Mouse (Mus musculus): ENCODE results near the gene Hrh2. TPM values are rescaled to one million over a fixed set of nuclear protein-coding genes. Genes with fewer than 3 reads are reported as not detected.

Gene Hrh2
- polyA plus RNA-seq, 1 experiment from 2014 or later = not detected

- 46% methylated on average over 8 of the region's 8 CpGs for WGBS
- Histone ChIP-seq H3K4me1 (peaks cover 28% of the 10 kb centered on the region), H3K36me3 (no peaks in the 10 kb centered on the region), H3K27ac (no peak overlapping the region), H3K4me2 (no peak overlapping the region), H3K9ac (no peak overlapping the region), H3K4me3 (no peak overlapping the region), H3K27me3 (no peaks in the 10 kb centered on the region; the same call in 1 of the 2 replicates), H3K9me3 (no peaks in the 10 kb centered on the region)
- no peak for ATAC-seq (ENCODE audit: insufficient number of reproducible peaks, insufficient read depth, low FRiP score, low TSS enrichment, low read depth)
Observed at GRCm38 (mm10) chr13:54163363-54163762, 28.6 kb upstream of the Hrh2 start.

- Histone ChIP-seq H3K4me2 (no peak overlapping the region), H3K4me3 (no peak overlapping the region), H3K9ac (no peak overlapping the region), H3K9me3 (no peaks in the 10 kb centered on the region), H3K36me3 (no peaks in the 10 kb centered on the region), H3K27me3 (no peaks in the 10 kb centered on the region; the same call in 1 of the 2 replicates), H3K4me1 (peaks cover 20% of the 10 kb centered on the region), H3K27ac (no peak overlapping the region)
- ATAC-seq (ENCODE audit: insufficient number of reproducible peaks, insufficient read depth, low FRiP score, low TSS enrichment, low read depth) = no peak
- 91% methylated on average over 10 of the region's 10 CpGs for WGBS
Observed at GRCm38 (mm10) chr13:54164462-54164861, 27.5 kb upstream of the Hrh2 start.

GRCm38 (mm10) chr13:54165066-54165465 is 26.9 kb upstream of the Hrh2 start:
- H3K27ac ChIP-seq = no peak overlapping the region
- 50% methylated on average over 6 of the region's 6 CpGs for WGBS
- no peak overlapping the region for H3K4me2 ChIP-seq
- no peak overlapping the region for H3K9ac ChIP-seq
- peaks cover 20% of the 10 kb centered on the region for H3K4me1 ChIP-seq
- H3K9me3 ChIP-seq = no peaks in the 10 kb centered on the region
- no peaks in the 10 kb centered on the region for H3K36me3 ChIP-seq
- no peak for ATAC-seq (ENCODE audit: insufficient number of reproducible peaks, insufficient read depth, low FRiP score, low TSS enrichment, low read depth)
- no peaks in the 10 kb centered on the region; the same call in 1 of the 2 replicates for H3K27me3 ChIP-seq
- H3K4me3 ChIP-seq = no peak overlapping the region

GRCm38 (mm10) chr13:54165765-54166164 is 26.2 kb upstream of the Hrh2 start:
- ATAC-seq (ENCODE audit: insufficient number of reproducible peaks, insufficient read depth, low FRiP score, low TSS enrichment, low read depth) = no peak
- 81% methylated on average over 6 of the region's 6 CpGs for WGBS
- Histone ChIP-seq H3K27me3 (no peaks in the 10 kb centered on the region; the same call in 1 of the 2 replicates), H3K36me3 (no peaks in the 10 kb centered on the region), H3K4me2 (no peak overlapping the region), H3K9ac (no peak overlapping the region), H3K4me1 (peaks cover 20% of the 10 kb centered on the region), H3K4me3 (no peak overlapping the region), H3K9me3 (no peaks in the 10 kb centered on the region), H3K27ac (no peak overlapping the region)

- no peaks in the 10 kb centered on the region for H3K36me3 ChIP-seq
- H3K9me3 ChIP-seq = no peaks in the 10 kb centered on the region
- H3K27me3 ChIP-seq = no peaks in the 10 kb centered on the region
- H3K4me3 ChIP-seq = no peak overlapping the region
- H3K4me2 ChIP-seq = no peak overlapping the region
- H3K9ac ChIP-seq = no peak overlapping the region
- no peak overlapping the region for H3K27ac ChIP-seq
- peaks cover 20% of the 10 kb centered on the region for H3K4me1 ChIP-seq
- WGBS = 78% methylated on average over 2 of the region's 2 CpGs
- no peak for ATAC-seq (ENCODE audit: insufficient number of reproducible peaks, insufficient read depth, low FRiP score, low TSS enrichment, low read depth)
Observed at GRCm38 (mm10) chr13:54167036-54167435, 24.9 kb upstream of the Hrh2 start.

GRCm38 (mm10) chr13:54168675-54169074 is 23.3 kb upstream of the Hrh2 start:
- Histone ChIP-seq H3K36me3 (no peaks in the 10 kb centered on the region), H3K9me3 (no peaks in the 10 kb centered on the region), H3K9ac (no peak overlapping the region), H3K4me3 (no peak overlapping the region), H3K27ac (no peak overlapping the region), H3K27me3 (no peaks in the 10 kb centered on the region), H3K4me1 (peaks cover 12% of the 10 kb centered on the region), H3K4me2 (no peak overlapping the region)
- WGBS = 87% methylated on average over 8 of the region's 8 CpGs
- no peak for ATAC-seq (ENCODE audit: insufficient number of reproducible peaks, insufficient read depth, low FRiP score, low TSS enrichment, low read depth)

GRCm38 (mm10) chr13:54170288-54170687 is 21.6 kb upstream of the Hrh2 start:
- Histone ChIP-seq H3K27ac (no peak overlapping the region), H3K9me3 (peaks cover 6% of the 10 kb centered on the region; the same call in 1 of the 2 replicates), H3K36me3 (no peaks in the 10 kb centered on the region), H3K4me1 (peaks cover 5% of the 10 kb centered on the region), H3K9ac (no peak overlapping the region), H3K4me3 (no peak overlapping the region), H3K4me2 (no peak overlapping the region), H3K27me3 (no peaks in the 10 kb centered on the region)
- WGBS = 91% methylated on average over 6 of the region's 6 CpGs
- ATAC-seq (ENCODE audit: insufficient number of reproducible peaks, insufficient read depth, low FRiP score, low TSS enrichment, low read depth) = no peak

- Histone ChIP-seq H3K27ac (no peak overlapping the region), H3K27me3 (no peaks in the 10 kb centered on the region), H3K9ac (no peak overlapping the region), H3K36me3 (no peaks in the 10 kb centered on the region), H3K4me3 (no peak overlapping the region), H3K4me2 (no peak overlapping the region), H3K4me1 (no peaks in the 10 kb centered on the region), H3K9me3 (peaks cover 6% of the 10 kb centered on the region; the same call in 1 of the 2 replicates)
- ATAC-seq (ENCODE audit: insufficient number of reproducible peaks, insufficient read depth, low FRiP score, low TSS enrichment, low read depth) = no peak
- WGBS = 70% methylated on average over 10 of the region's 10 CpGs
Observed at GRCm38 (mm10) chr13:54171346-54171745, 20.6 kb upstream of the Hrh2 start.

GRCm38 (mm10) chr13:54171761-54172160 is 20.2 kb upstream of the Hrh2 start:
- H3K4me2 ChIP-seq = no peak overlapping the region
- H3K36me3 ChIP-seq = no peaks in the 10 kb centered on the region
- H3K9ac ChIP-seq = no peak overlapping the region
- H3K27me3 ChIP-seq = no peaks in the 10 kb centered on the region
- H3K4me3 ChIP-seq = no peak overlapping the region
- no peak overlapping the region for H3K27ac ChIP-seq
- peaks cover 6% of the 10 kb centered on the region; the same call in 1 of the 2 replicates for H3K9me3 ChIP-seq
- 46% methylated on average over 3 of the region's 3 CpGs for WGBS
- no peak for ATAC-seq (ENCODE audit: insufficient number of reproducible peaks, insufficient read depth, low FRiP score, low TSS enrichment, low read depth)
- no peaks in the 10 kb centered on the region for H3K4me1 ChIP-seq

- ATAC-seq (ENCODE audit: insufficient number of reproducible peaks, insufficient read depth, low FRiP score, low TSS enrichment, low read depth) = no peak
- Histone ChIP-seq H3K4me3 (no peak overlapping the region), H3K4me1 (no peaks in the 10 kb centered on the region), H3K4me2 (no peak overlapping the region), H3K27ac (no peak overlapping the region), H3K27me3 (no peaks in the 10 kb centered on the region), H3K9ac (no peak overlapping the region), H3K36me3 (no peaks in the 10 kb centered on the region), H3K9me3 (peaks cover 6% of the 10 kb centered on the region; the same call in 1 of the 2 replicates)
- WGBS = 96% methylated on average over 2 of the region's 2 CpGs
Observed at GRCm38 (mm10) chr13:54173941-54174340, 18.0 kb upstream of the Hrh2 start.

GRCm38 (mm10) chr13:54174703-54175102 is 17.2 kb upstream of the Hrh2 start:
- no peaks in the 10 kb centered on the region for H3K27me3 ChIP-seq
- 88% methylated on average over 4 of the region's 4 CpGs for WGBS
- peaks cover 6% of the 10 kb centered on the region; the same call in 1 of the 2 replicates for H3K9me3 ChIP-seq
- H3K4me2 ChIP-seq = no peak overlapping the region
- no peak for ATAC-seq (ENCODE audit: insufficient number of reproducible peaks, insufficient read depth, low FRiP score, low TSS enrichment, low read depth)
- no peak overlapping the region for H3K27ac ChIP-seq
- no peak overlapping the region for H3K4me3 ChIP-seq
- no peaks in the 10 kb centered on the region for H3K4me1 ChIP-seq
- no peak overlapping the region for H3K9ac ChIP-seq
- H3K36me3 ChIP-seq = no peaks in the 10 kb centered on the region

- 81% methylated on average over 8 of the region's 8 CpGs for WGBS
- ATAC-seq (ENCODE audit: insufficient number of reproducible peaks, insufficient read depth, low FRiP score, low TSS enrichment, low read depth) = no peak
- Histone ChIP-seq H3K27ac (no peak overlapping the region), H3K36me3 (no peaks in the 10 kb centered on the region), H3K4me2 (no peak overlapping the region), H3K27me3 (no peaks in the 10 kb centered on the region), H3K9ac (no peak overlapping the region), H3K9me3 (peaks cover 6% of the 10 kb centered on the region; the same call in 1 of the 2 replicates), H3K4me1 (no peaks in the 10 kb centered on the region), H3K4me3 (no peak overlapping the region)
Observed at GRCm38 (mm10) chr13:54175426-54175825, 16.5 kb upstream of the Hrh2 start.

All from embryonic facial prominence, embryonic 13.5 days (tissue).